Mouse (Mus musculus) lung, adult 2 months (tissue): Measurements from ENCODE around the gene Krtap16-3.

ENCODE experiments used
- CTCF ChIP-seq: fragments of 200-500 bp; IDR thresholded peaks from 2 replicates; pipeline ENCODE4 v1.5.1; 2011; ENCODE audit warnings: mild to moderate bottlenecking, low read length, control low read depth; ENCODE audit not compliant: insufficient read depth
- POLR2A ChIP-seq: fragments of 200-500 bp; IDR thresholded peaks from 2 replicates; pipeline ENCODE4 v1.6.1; 2011; ENCODE audit warnings: low read depth, mild to moderate bottlenecking, control low read depth, low read length, borderline replicate concordance; ENCODE audit errors: extremely low read depth

GRCm38 (mm10) chr16:88938252-88938651 is 24.4 kb downstream of the Krtap16-3 start:
- TF ChIP-seq POLR2A, result no peak
- TF ChIP-seq CTCF, result no peak
